Mouse (Mus musculus): Measurements from ENCODE around the gene Rad54l. TPM values are rescaled to one million over a fixed set of nuclear protein-coding genes. Genes with fewer than 3 reads are reported as not detected.

Gene Rad54l
- polyA plus RNA-seq, 1 experiment from 2014 or later, result 20.9 TPM

Other genes with a start within 250 kb of the Rad54l start
- gene Kncn, start 239.3 kb downstream of the Rad54l start, polyA plus RNA-seq (2015; fragmentation: Nextera tagmentation; extraction: Ambion mirVana), result not detected in 2 replicates
- gene 6430628N08Rik, start 233.0 kb downstream of the Rad54l start, polyA plus RNA-seq (2015; fragmentation: Nextera tagmentation; extraction: Ambion mirVana), result not detected in 2 replicates
- gene Dmbx1, start 183.8 kb downstream of the Rad54l start, polyA plus RNA-seq (2015; fragmentation: Nextera tagmentation; extraction: Ambion mirVana), result 0.05 TPM in 1 of 2 replicates, not detected in the other
- gene Faah, start 105.8 kb downstream of the Rad54l start, polyA plus RNA-seq (2015; fragmentation: Nextera tagmentation; extraction: Ambion mirVana), result 1.9 and 2.1 TPM in 2 replicates
- 24.9 and 25.3 TPM in 2 replicates for gene Nsun4, start 69.8 kb downstream of the Rad54l start, polyA plus RNA-seq (2015; fragmentation: Nextera tagmentation; extraction: Ambion mirVana)
- 925 and 1,094 TPM in 2 replicates for gene Uqcrh, start 48.6 kb downstream of the Rad54l start, polyA plus RNA-seq (2015; fragmentation: Nextera tagmentation; extraction: Ambion mirVana)
- gene Lrrc41, start 48.4 kb downstream of the Rad54l start, polyA plus RNA-seq (2015; fragmentation: Nextera tagmentation; extraction: Ambion mirVana), result 49.5 and 52.2 TPM in 2 replicates
- 56.9 and 61.5 TPM in 2 replicates for gene Pomgnt1, start 150 bp upstream of the Rad54l start, polyA plus RNA-seq (2015; fragmentation: Nextera tagmentation; extraction: Ambion mirVana)
- 1.8 and 2.1 TPM in 2 replicates for gene Lurap1, start 27.6 kb upstream of the Rad54l start, polyA plus RNA-seq (2015; fragmentation: Nextera tagmentation; extraction: Ambion mirVana)
- 0.22 and 0.45 TPM in 2 replicates for gene Tspan1, start 43.9 kb upstream of the Rad54l start, polyA plus RNA-seq (2015; fragmentation: Nextera tagmentation; extraction: Ambion mirVana)
- gene 1700042G07Rik, start 49.7 kb upstream of the Rad54l start, polyA plus RNA-seq (2015; fragmentation: Nextera tagmentation; extraction: Ambion mirVana), result not detected in 2 replicates
- not detected in 2 replicates for gene Gm49337, start 49.7 kb upstream of the Rad54l start, polyA plus RNA-seq (2015; fragmentation: Nextera tagmentation; extraction: Ambion mirVana)
- 12.1 and 14.0 TPM in 2 replicates for gene Pik3r3, start 97.9 kb upstream of the Rad54l start, polyA plus RNA-seq (2015; fragmentation: Nextera tagmentation; extraction: Ambion mirVana)